Mouse (Mus musculus) brown adipose tissue, adult 24 weeks (tissue): ENCODE results near the gene Heatr5a. TPM values are rescaled to one million over a fixed set of nuclear protein-coding genes. Genes with fewer than 3 reads are reported as not detected.

Experiments
- H3K27ac ChIP-seq: fragments of 200-500 bp; replicated peaks from 2 replicates; pipeline ENCODE4 v1.5.1; 2012; ENCODE audit warnings: low read depth, mild to moderate bottlenecking, low read length
- H3K4me1 ChIP-seq: fragments of 200-500 bp; 2 replicates; pipeline ENCODE4 v1.6.1; 2012; ENCODE audit warnings: low read length, mixed read lengths; ENCODE audit not compliant: control insufficient read depth, insufficient read depth, insufficient read length
- H3K4me3 ChIP-seq: fragments of 200-500 bp; 2 replicates; pipeline ENCODE4 v1.5.1; 2012; ENCODE audit warnings: low read depth, mild to moderate bottlenecking, low read length, moderate library complexity; ENCODE audit not compliant: insufficient read depth
- polyA plus RNA-seq: library from polyadenylated mRNA; stranded (reverse); fragments of >200 nt; gene quantifications from 2 replicates; pipeline ENCODE4 v1.2.4, GENCODE M21; 2012; ENCODE audit not compliant: missing spikeins, insufficient read depth, insufficient read length

Gene Heatr5a
- polyA plus RNA-seq, 1 experiment = 6.0 TPM

- H3K4me3 ChIP-seq = no peak overlapping the region
- peaks cover 3% of the 10 kb centered on the region; the same call in 1 of the 2 replicates for H3K4me1 ChIP-seq
- no peak overlapping the region for H3K27ac ChIP-seq
Measured at GRCm38 (mm10) chr12:51851617-51852016, 119.5 kb downstream of the Heatr5a start.

DNA sequence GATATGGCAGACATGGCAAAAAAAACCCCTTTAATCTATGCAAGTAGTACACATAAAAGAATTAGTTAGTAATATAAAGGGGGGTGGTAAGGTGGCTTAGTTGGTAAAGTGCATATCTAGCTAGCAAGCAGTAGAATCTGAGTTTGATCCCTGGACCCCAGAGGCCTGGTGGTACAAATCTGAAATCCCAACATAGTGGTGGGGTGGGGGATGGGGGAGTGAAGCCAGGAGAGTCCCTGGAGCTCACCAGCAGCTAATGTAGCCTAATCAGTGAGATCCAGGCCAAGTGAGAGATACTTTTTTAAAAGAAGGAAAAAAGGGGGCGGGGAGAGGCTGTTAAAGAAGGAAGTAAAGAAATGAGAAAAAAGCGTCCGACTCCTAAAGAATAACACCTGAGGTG, 120.0 kb downstream of the Heatr5a start:
- Histone ChIP-seq H3K4me3 (no peak overlapping the region), H3K4me1 (peaks cover 3% of the 10 kb centered on the region; the same call in 1 of the 2 replicates), H3K27ac (no peak overlapping the region)

GRCm38 (mm10) chr12:51850339-51850738, 120.8 kb downstream of the Heatr5a start:
- Histone ChIP-seq H3K4me3 (no peak overlapping the region), H3K4me1 (peaks cover 3% of the 10 kb centered on the region; the same call in 1 of the 2 replicates), H3K27ac (no peak overlapping the region)

DNA sequence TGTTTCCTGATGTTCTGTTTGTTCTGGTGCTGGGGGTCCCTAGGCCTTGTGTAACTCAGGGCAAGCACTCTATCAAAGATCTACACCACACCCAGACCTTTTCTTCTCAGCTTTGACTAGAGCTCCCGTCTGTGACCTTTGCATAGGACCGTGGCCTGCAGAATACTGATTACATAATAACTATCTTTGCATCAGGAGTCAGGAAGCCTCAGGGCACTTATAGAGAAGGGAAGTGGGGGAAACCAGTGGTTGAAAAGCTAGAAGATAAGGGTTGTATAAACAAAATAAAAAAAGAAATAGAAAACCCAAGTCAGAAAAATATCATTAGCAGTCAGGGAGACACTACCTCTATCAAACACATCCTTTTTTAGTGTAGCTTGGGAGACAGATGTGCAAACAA, 121.2 kb downstream of the Heatr5a start:
- H3K4me3 ChIP-seq = no peak overlapping the region
- peaks cover 3% of the 10 kb centered on the region; the same call in 1 of the 2 replicates for H3K4me1 ChIP-seq
- no peak overlapping the region for H3K27ac ChIP-seq

DNA sequence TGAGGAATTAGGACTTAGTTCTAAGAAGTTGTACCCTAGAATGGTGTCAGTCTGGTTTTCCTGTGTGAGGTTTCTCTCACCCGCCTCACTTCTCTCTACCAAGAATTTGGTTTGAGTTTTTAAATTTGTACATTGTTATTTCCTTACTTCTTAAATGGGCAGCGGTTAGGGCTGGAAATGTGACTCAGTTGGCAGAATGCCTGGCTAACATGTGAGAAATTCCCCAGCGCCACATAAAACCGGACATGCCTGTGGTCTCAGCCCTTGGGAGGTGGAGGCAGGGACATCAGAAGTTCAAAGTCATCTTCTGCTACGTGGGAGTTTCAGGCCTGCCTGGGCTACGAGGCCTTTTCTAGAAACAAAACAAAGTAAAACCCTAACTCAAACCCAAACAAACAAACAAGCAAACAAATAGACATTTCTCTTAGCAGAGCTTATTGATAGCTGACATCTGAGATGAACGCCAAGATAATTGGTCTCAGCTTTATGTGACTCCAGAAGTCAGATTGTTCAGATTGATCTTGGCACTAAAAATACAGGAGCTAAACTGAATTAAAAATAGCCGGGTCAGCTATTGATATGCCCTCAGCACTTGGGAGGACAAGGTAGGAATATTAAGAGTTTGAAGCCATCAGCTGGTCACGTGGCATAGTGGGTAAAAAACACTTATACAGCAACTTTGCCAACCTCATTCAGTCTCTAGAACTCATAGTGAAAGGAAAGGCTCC, 123.0 kb downstream of the Heatr5a start:
- Histone ChIP-seq H3K4me1 (peaks cover 14% of the 10 kb centered on the region; the same call in 1 of the 2 replicates), H3K4me3 (no peak overlapping the region), H3K27ac (peak overlapping the region; percentile 85)

DNA sequence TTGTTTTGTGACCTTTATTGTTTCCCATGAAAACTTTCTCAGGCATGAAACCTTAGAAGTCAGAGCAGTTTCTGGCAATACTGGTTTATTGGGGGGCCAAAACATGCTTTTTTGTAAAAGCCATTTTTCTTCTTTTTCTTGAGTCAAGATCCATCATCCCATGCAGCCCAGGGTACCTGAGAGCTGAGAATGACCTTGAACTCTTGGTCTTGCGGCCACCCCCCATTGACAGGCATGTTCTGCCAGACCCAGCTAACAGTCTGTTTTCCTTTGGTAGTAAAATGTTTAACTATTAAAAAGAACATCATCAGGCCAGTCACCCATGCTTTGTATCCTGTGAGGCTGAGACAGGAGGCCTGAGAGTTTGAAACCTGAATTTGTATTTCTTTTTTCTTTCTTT, 125.9 kb downstream of the Heatr5a start:
- no peak overlapping the region for H3K4me3 ChIP-seq
- peaks cover 14% of the 10 kb centered on the region; the same call in 1 of the 2 replicates for H3K4me1 ChIP-seq
- peak overlapping the region; percentile 80 for H3K27ac ChIP-seq

DNA sequence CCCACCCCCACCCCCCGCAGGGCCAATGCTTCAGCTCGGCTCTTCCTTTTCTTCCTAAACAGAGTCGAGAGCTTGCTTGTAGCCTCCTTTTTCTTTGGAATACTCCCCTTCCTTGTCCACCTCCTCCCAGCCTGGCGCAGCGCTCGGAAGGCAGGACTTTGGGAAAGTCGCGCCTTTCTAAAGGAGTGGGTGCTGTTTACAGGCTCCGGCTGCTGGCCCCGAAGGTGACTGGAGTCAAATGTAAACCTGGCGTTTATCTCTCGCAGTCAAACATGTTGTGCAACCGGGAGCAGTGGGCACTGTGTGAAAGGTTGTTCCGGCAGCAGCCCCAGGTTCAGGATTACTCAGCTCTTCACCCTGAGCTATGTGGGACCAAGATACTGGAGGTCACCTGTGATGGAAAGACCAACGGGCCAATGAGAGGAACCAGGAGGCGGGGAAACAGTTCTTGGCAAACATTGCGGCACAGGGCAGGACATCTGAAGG, 126.3 kb downstream of the Heatr5a start:
- Histone ChIP-seq H3K27ac (peak overlapping the region; percentile 93), H3K4me1 (peaks cover 14% of the 10 kb centered on the region; the same call in 1 of the 2 replicates), H3K4me3 (peak overlapping the region; percentile 67)

DNA sequence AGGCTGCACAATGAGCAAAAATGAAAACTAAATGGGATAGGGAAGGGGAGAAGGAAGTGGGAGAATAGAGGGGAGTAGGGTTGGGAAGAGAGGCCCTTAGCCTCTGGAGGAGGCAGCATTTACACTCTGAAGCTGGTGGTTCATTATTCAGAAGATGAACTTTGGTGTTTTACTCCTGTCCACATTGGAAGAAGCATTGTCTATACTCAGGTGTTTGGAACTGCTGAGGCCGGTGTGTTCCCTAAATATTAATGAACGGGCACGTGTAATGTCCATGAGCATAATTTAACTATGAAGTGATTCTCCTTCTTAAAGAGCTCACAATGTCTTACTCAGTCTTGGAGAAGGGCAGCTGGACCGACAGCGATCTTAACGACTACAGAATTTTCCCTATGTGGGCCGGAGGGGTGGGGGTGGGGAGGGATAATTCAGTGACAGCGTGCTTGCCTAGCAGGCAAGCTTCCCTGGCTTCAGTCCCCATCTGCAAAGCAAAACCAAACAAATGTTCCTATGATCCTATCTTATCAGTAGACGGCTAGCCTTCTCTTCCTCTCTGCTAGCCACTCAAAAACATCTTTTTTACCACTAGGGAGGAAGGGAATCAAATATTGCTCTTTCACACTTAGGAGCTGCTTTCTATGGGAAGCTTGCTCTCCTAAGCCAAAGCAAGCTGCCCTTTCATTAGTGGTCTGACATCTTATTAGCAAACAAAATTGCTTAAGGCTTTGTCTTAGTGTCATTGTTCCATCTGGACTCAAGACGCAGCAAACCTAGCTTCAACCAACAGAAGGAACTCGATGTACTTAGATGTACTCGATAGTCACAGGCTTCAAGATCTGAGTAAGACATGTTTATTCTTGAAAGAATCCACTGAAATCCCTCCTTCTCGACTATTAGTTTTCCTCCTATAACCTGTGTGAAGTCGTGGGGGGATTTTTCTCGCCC, 127.3 kb downstream of the Heatr5a start:
- peak overlapping the region; percentile 93 for H3K27ac ChIP-seq
- H3K4me1 ChIP-seq = peaks cover 14% of the 10 kb centered on the region; the same call in 1 of the 2 replicates
- peak overlapping the region; percentile 67 for H3K4me3 ChIP-seq

- H3K27ac ChIP-seq = no peak overlapping the region
- H3K4me3 ChIP-seq = no peak overlapping the region
- peaks cover 11% of the 10 kb centered on the region; the same call in 1 of the 2 replicates for H3K4me1 ChIP-seq
Measured at GRCm38 (mm10) chr12:51842081-51842864, 128.8 kb downstream of the Heatr5a start.

DNA sequence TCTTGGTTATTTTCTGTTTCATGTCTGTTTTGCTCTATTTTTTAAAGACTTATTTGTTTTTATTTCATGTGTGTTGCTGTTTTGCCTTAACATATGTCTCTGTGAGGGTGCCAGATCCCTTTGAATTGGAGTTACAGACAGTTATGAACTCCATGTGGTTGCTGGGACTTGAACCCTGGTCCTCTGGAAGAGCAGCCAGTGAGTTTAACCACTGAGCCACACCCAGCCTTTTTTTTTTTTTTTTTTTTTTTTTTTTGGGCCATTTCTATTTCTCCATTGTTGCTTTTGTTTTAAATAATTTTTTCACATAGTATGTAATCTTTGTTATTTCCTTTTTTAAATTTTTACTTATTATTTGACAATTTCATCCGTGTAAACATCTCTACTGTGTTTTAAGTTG, 131.3 kb downstream of the Heatr5a start:
- Histone ChIP-seq H3K4me1 (peaks cover 11% of the 10 kb centered on the region; the same call in 1 of the 2 replicates), H3K4me3 (no peak overlapping the region), H3K27ac (no peak overlapping the region)

DNA sequence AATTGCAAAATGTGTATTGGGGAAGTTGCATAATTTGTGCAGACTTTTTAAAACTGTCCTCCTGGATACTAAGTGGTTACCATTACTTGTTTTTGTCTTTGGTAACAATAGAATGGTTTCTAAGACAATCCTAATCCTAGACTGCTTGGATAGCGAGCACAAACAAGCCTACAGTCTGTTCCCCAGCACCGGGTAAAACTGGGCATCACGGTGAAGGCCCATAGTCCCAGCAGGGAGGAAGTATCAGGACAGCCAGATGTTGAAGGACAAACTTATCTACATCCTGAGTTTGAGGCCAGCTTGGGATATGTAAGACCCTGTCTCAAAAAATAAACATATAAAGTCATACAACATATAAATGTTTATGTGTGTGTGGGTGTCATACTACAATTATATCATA, 135.9 kb downstream of the Heatr5a start:
- Histone ChIP-seq H3K4me1 (no peaks in the 10 kb centered on the region), H3K4me3 (no peak overlapping the region), H3K27ac (no peak overlapping the region)

- Histone ChIP-seq H3K4me1 (peaks cover 3% of the 10 kb centered on the region; the same call in 1 of the 2 replicates), H3K27ac (no peak overlapping the region), H3K4me3 (no peak overlapping the region)
Measured at GRCm38 (mm10) chr12:51831931-51832330, 139.2 kb downstream of the Heatr5a start.

- Histone ChIP-seq H3K27ac (no peak overlapping the region), H3K4me3 (no peak overlapping the region), H3K4me1 (peaks cover 3% of the 10 kb centered on the region; the same call in 1 of the 2 replicates)
Measured at GRCm38 (mm10) chr12:51831296-51831695, 139.8 kb downstream of the Heatr5a start.

DNA sequence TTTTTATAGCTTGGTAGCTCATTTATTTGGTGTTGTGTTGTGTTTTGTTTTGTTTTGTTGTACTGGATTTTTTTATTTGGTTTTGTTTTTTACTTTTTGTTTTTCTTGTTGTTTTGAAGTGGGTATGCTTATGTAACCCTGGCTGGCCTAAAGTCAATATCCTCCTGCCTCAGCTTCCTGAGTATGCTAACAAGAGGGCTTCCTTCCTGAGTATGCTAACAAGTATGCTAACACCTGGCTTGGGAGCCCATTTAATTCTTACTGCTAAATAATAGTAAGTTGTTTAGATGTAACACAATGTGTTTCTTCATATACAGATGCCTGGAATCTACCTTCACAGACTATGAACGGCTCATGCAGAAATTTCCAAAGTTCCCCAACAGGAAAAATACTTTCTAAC, 140.4 kb downstream of the Heatr5a start:
- Histone ChIP-seq H3K27ac (peak overlapping the region; percentile 98), H3K4me3 (no peak overlapping the region; the same call in 1 of the 2 replicates), H3K4me1 (peaks cover 5% of the 10 kb centered on the region; the same call in 1 of the 2 replicates)
